Mouse (Mus musculus): ENCODE measurements around the gene Gm5269. TPM values are rescaled to one million over a fixed set of nuclear protein-coding genes. Genes with fewer than 3 reads are reported as not detected.

Gm5269 gene
- total and polyA plus RNA-seq, 3 experiments: not detected

DNA sequence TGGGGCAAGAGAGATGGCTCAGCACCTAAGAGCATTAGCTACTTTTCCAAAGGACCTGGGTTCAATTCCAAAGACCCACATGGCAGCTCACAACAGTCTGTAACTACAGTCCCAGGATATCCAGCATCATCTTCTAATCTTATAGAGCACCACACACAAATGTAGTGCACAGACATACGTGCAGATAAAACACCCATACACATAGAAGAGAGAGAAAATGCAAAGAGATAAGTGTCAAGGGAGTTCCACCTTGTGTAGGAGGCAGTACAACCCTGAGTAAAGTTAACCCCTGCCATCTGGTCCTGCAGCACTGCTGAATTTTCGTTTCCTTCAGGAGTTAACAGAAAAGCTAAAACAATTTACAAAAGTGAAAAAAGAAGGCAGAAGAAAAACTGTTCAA is 14.4 kb downstream of the Gm5269 start:
- no peaks in the 10 kb centered on the region for H3K4me1 ChIP-seq (ENCODE audit: control insufficient read depth, insufficient read depth, low read length)
- WGBS: 64% methylated on average over 2 of the region's 2 CpGs
- intact Hi-C loops (cut with DNase I): no loop called here

DNA sequence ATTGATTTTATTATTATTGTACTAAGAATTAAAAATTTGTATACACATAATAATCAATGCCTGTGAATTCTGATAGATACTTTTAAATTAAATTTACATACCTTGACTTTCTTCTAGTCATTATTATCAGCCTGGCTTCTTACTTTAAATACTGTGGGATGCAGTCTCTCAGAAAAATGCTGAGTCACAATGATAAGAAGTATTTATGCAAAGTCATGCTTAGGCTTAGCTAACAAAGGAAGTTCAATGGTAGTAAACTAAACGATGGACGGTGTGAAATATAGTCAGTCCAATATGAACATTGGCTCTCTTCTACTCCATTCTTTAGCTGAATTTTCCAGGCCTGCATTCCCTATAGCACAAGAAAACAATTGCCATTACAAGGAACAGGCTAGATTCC is 16.8 kb downstream of the Gm5269 start:
- DNase-seq: no peak
- WGBS: 59% methylated on average over 2 of the region's 2 CpGs
- peaks cover 3% of the 10 kb centered on the region for H3K4me1 ChIP-seq (ENCODE audit: control insufficient read depth, insufficient read depth, low read length)
- H3K9ac ChIP-seq (ENCODE audit: low read depth, low read length): no peak overlapping the region
- H3K36me3 ChIP-seq (ENCODE audit: control insufficient read depth, insufficient read depth, low read length): no peaks in the 10 kb centered on the region
- intact Hi-C loops (cut with DNase I): no loop called here
- no peak overlapping the region for H3K4me3 ChIP-seq
- H3K27me3 ChIP-seq (ENCODE audit: control insufficient read depth, insufficient read depth, low read length): no peaks in the 10 kb centered on the region
- H3K27ac ChIP-seq: no peak overlapping the region
- TF ChIP-seq POLR2A (IDR thresholded peaks at IDR 0.05; ENCODE audit: insufficient read depth, low read depth, low read length): no peak
- TF ChIP-seq EP300 (IDR thresholded peaks at IDR 0.05; ENCODE audit: insufficient read depth, low read depth, low read length): no peak
- no peak for TF ChIP-seq CTCF (IDR thresholded peaks at IDR 0.05)
- no peaks in the 10 kb centered on the region for H3K79me2 ChIP-seq (replicated peaks; ENCODE audit: control insufficient read depth, insufficient read depth, low read length)

More for the DNA sequence above, 14.4 kb downstream of the Gm5269 start:
- no peaks in the 10 kb centered on the region for H3K27me3 ChIP-seq (ENCODE audit: control insufficient read depth, insufficient read depth, low read length)
- no peak overlapping the region for H3K9ac ChIP-seq (ENCODE audit: low read depth, low read length)
- DNase-seq: no peak
- no peaks in the 10 kb centered on the region for H3K79me2 ChIP-seq (replicated peaks; ENCODE audit: control insufficient read depth, insufficient read depth, low read length)
- no peak overlapping the region for H3K27ac ChIP-seq
- H3K36me3 ChIP-seq (ENCODE audit: control insufficient read depth, insufficient read depth, low read length): no peaks in the 10 kb centered on the region
- no peak for TF ChIP-seq POLR2A (IDR thresholded peaks at IDR 0.05; ENCODE audit: insufficient read depth, low read depth, low read length)
- no peak for TF ChIP-seq EP300 (IDR thresholded peaks at IDR 0.05; ENCODE audit: insufficient read depth, low read depth, low read length)
- TF ChIP-seq CTCF (IDR thresholded peaks at IDR 0.05): no peak
- H3K4me3 ChIP-seq: no peak overlapping the region

DNA sequence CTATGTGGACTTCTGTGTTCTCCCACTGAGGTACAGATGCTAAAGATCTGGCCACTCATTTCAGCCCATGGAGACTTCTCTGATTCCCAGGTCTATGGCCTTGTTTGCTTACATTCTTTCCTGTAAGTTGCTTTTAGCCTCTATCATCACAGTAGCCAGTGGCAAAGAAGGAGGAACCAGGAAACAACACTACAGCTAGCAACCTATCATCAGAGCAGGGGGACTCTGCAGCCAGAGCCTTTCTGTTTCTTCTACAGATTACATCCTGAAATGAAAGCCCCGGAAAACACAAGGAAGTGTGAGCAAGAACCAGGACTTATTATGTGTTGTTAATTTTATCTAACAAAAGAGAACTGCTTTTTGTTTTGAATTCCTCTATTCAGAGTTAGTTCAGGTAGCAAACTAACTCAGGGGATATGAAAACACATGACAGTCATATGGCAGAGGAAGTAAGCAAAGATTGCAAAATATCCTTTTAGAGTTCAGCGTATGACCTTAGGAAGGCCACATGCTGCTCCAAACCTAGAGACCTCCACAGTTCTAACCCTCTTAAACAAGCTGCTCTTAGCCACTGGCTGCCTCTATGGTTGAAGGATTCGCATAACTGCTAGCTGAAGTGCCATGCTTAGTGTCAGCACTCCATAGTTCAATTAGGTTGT is 21.5 kb downstream of the Gm5269 start:
- Histone ChIP-seq H3K27me3 (ENCODE audit: control insufficient read depth, insufficient read depth, low read length) (no peaks in the 10 kb centered on the region), H3K27ac (peak overlapping the region; percentile 13; the same call in 1 of the 2 replicates), H3K79me2 (replicated peaks; ENCODE audit: control insufficient read depth, insufficient read depth, low read length) (no peaks in the 10 kb centered on the region), H3K36me3 (ENCODE audit: control insufficient read depth, insufficient read depth, low read length) (peaks cover 6% of the 10 kb centered on the region), H3K4me1 (ENCODE audit: control insufficient read depth, insufficient read depth, low read length) (peaks cover 13% of the 10 kb centered on the region), H3K4me3 (no peak overlapping the region), H3K9ac (ENCODE audit: low read depth, low read length) (no peak overlapping the region)
- WGBS: 51% methylated on average over 3 of the region's 3 CpGs
- no peak for DNase-seq
- TF ChIP-seq POLR2A (IDR thresholded peaks at IDR 0.05; ENCODE audit: insufficient read depth, low read depth, low read length): no peak
- TF ChIP-seq CTCF (IDR thresholded peaks at IDR 0.05): no peak
- TF ChIP-seq EP300 (IDR thresholded peaks at IDR 0.05; ENCODE audit: insufficient read depth, low read depth, low read length): no peak
- intact Hi-C loops (cut with DNase I): no loop called here

DNA sequence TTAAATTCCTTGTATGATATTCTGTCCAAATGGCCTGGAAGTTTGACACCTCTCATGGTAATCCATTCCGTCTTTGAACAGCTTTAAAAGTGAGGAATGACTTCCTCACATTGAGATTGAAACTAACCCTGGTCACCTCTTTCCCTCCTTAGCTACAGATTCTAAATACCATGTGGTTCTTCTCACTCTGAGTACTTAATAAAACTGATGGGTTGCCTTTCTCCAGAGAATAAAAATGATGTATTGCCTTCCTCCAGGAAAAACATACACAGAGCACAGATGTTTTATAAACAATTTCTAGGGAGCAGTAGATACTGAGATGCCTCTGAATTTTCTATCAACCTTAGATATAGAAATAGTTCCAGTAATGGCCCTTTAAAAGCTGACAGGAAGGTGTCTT is 22.0 kb downstream of the Gm5269 start:
- Histone ChIP-seq H3K4me3 (no peak overlapping the region), H3K4me1 (ENCODE audit: control insufficient read depth, insufficient read depth, low read length) (peaks cover 13% of the 10 kb centered on the region), H3K9ac (ENCODE audit: low read depth, low read length) (no peak overlapping the region), H3K79me2 (replicated peaks; ENCODE audit: control insufficient read depth, insufficient read depth, low read length) (no peaks in the 10 kb centered on the region), H3K36me3 (ENCODE audit: control insufficient read depth, insufficient read depth, low read length) (peaks cover 6% of the 10 kb centered on the region), H3K27ac (peak overlapping the region; percentile 13; the same call in 1 of the 2 replicates), H3K27me3 (ENCODE audit: control insufficient read depth, insufficient read depth, low read length) (no peaks in the 10 kb centered on the region)
- no peak for TF ChIP-seq POLR2A (IDR thresholded peaks at IDR 0.05; ENCODE audit: insufficient read depth, low read depth, low read length)
- no peak for TF ChIP-seq EP300 (IDR thresholded peaks at IDR 0.05; ENCODE audit: insufficient read depth, low read depth, low read length)
- no peak for TF ChIP-seq CTCF (IDR thresholded peaks at IDR 0.05)
- intact Hi-C loops (cut with DNase I): no loop called here
- no peak for DNase-seq
- 62% methylated on average over 1 of the region's 1 CpGs for WGBS

DNA sequence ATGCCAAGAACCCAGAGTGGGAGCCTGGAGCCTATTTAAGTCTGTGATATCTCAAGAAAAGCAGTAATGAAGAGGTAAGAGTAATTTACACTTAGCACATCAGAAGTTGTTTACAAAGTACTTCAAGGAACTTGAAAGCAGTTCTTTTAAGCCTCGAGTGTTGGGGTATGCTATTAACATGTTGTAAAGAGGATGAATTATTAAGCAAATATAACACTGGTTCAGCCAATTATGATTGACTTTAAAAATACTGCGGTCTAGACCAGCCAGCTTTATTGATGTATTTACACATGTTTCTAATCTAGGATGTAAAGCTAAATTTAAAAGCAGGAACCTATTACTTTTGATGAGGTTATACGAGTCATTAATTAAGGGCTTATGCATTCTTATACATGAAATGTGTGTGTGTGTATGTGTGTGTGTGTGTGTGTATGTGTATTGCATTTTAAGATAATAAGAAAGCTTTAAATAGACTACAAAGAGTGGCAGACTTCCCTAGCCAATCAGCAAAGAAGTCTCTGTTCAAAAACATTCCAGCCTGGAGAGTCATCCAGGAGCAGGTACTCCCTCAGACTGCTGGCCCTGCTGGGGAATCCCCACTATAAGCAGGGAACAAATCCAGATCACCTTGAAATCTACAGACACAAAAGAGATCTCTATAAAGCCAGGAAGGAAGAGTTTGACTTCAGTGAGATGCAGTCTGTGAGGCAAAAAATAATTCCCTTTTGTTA is 23.6 kb downstream of the Gm5269 start:
- H3K36me3 ChIP-seq (ENCODE audit: control insufficient read depth, insufficient read depth, low read length): peaks cover 6% of the 10 kb centered on the region
- 66% methylated on average over 3 of the region's 3 CpGs for WGBS
- no peaks in the 10 kb centered on the region for H3K27me3 ChIP-seq (ENCODE audit: control insufficient read depth, insufficient read depth, low read length)
- no peak overlapping the region for H3K9ac ChIP-seq (ENCODE audit: low read depth, low read length)
- intact Hi-C loops (cut with DNase I): no loop called here
- H3K4me3 ChIP-seq: no peak overlapping the region
- no peak for TF ChIP-seq POLR2A (IDR thresholded peaks at IDR 0.05; ENCODE audit: insufficient read depth, low read depth, low read length)
- no peak for TF ChIP-seq CTCF (IDR thresholded peaks at IDR 0.05)
- TF ChIP-seq EP300 (IDR thresholded peaks at IDR 0.05; ENCODE audit: insufficient read depth, low read depth, low read length): no peak
- no peaks in the 10 kb centered on the region for H3K79me2 ChIP-seq (replicated peaks; ENCODE audit: control insufficient read depth, insufficient read depth, low read length)
- peak overlapping the region; percentile 8; the same call in 1 of the 2 replicates for H3K27ac ChIP-seq
- no peak for DNase-seq
- H3K4me1 ChIP-seq (ENCODE audit: control insufficient read depth, insufficient read depth, low read length): peaks cover 13% of the 10 kb centered on the region

DNA sequence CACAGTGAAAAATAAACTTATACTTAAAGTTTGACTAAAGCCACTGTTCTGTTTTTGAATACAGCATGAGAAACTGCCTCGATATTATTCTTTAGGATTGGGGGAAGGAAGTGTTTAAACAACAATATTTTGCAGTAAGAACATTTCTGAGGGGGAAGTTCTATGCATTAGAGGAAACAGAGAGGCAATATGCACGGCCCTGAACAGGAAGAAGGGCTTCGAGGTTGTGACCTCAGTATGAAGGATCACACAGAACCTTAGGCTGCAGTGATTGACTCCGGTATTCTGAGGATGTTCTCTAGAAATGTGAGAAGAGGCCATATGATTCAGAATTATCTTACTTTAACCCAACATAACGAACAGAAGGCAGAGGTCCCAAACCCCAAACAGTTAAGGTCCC is 24.3 kb downstream of the Gm5269 start:
- intact Hi-C loops (cut with DNase I): no loop called here
- H3K9ac ChIP-seq (ENCODE audit: low read depth, low read length): no peak overlapping the region
- H3K36me3 ChIP-seq (ENCODE audit: control insufficient read depth, insufficient read depth, low read length): peaks cover 6% of the 10 kb centered on the region
- H3K27me3 ChIP-seq (ENCODE audit: control insufficient read depth, insufficient read depth, low read length): no peaks in the 10 kb centered on the region
- H3K4me1 ChIP-seq (ENCODE audit: control insufficient read depth, insufficient read depth, low read length): peaks cover 14% of the 10 kb centered on the region
- TF ChIP-seq POLR2A (IDR thresholded peaks at IDR 0.05; ENCODE audit: insufficient read depth, low read depth, low read length) (no peak), CTCF (IDR thresholded peaks at IDR 0.05) (no peak), EP300 (IDR thresholded peaks at IDR 0.05; ENCODE audit: insufficient read depth, low read depth, low read length) (no peak)
- H3K27ac ChIP-seq: peak overlapping the region; percentile 63
- WGBS: 29% methylated on average over 5 of the region's 5 CpGs
- no peak for DNase-seq
- no peak overlapping the region for H3K4me3 ChIP-seq
- no peaks in the 10 kb centered on the region for H3K79me2 ChIP-seq (replicated peaks; ENCODE audit: control insufficient read depth, insufficient read depth, low read length)

Measured in heart, adult 2 months (tissue).